Mouse (Mus musculus): ENCODE results near the gene Fubp1.

Fubp1 gene

DNA sequence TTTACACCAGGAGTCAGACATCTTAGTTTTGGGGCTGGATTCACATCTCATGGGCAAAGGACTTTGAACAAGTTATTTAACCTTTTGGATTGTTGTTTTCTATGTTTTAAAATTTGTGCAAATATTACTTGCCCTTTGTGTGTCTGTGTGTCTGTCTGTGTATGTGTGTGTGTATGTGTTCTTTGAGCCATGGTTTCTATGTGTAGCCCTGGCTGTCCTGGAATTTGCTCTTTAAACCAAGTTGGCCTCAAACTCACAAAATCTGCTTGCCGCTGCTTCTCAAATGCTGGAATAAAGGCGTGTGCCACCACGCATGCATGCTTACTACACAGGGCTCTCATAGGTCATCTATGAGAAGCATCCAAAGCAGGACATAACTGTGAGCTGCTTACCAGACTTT is 66.7 kb downstream of the Fubp1 start:
- no peak for DNase-seq (ENCODE audit: low spot score in 2 of 2)

DNA sequence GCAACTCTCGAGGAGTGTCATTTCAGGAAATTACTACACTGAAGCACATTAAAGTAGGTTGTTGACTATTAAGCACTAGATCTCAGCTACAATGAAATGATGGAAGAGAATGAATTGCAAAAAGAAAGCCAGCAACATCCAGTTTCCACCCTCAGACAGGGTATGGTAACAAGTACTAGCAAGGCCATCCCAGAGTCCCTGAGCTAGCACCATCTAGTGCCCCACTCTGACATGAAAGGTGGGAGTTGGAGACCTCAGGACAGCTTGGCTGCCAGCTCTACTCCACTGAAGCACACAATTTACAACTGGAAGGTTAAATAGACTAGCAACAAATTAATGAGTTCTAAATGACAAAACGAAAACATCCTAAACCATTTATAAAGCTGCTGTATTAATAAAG is 67.7 kb downstream of the Fubp1 start:
- no peak for DNase-seq (ENCODE audit: low spot score in 2 of 2)

- DNase-seq (ENCODE audit: low spot score in 2 of 2): no peak
Observed at GRCm38 (mm10) chr3:152278431-152278830, 68.2 kb downstream of the Fubp1 start.

- DNase-seq (ENCODE audit: low spot score in 2 of 2): no peak
Observed at GRCm38 (mm10) chr3:152282126-152282525, 71.9 kb downstream of the Fubp1 start.

- no peak for DNase-seq (ENCODE audit: low spot score in 2 of 2)
Observed at GRCm38 (mm10) chr3:152284306-152284705, 74.1 kb downstream of the Fubp1 start.

- no peak for DNase-seq (ENCODE audit: low spot score in 2 of 2)
Observed at GRCm38 (mm10) chr3:152284759-152285158, 74.5 kb downstream of the Fubp1 start.
